Mouse (Mus musculus) adrenal gland, adult 2 months (tissue): Measurements from ENCODE around the gene Rhno1. TPM values are rescaled to one million over a fixed set of nuclear protein-coding genes. Genes with fewer than 3 reads are reported as not detected.

Experiments used
- DNase-seq: peaks from one replicate; pipeline ENCODE4 v3.0.0; 2021
- polyA plus RNA-seq: library from polyadenylated mRNA; depleted of rRNA; stranded (reverse); fragments of >200 nt; gene quantifications from 2 replicates; pipeline ENCODE4 v1.2.3, GENCODE M21; 2012; rRNA removed
- total RNA-seq, 2 experiments: library from RNA; stranded (reverse); gene quantifications; 2 replicates each; pipeline ENCODE4 v1.2.3; 2021

Rhno1 gene
- total and polyA plus RNA-seq, 3 experiments: 11.2 to 18.0 (median 15.9) TPM

DNA sequence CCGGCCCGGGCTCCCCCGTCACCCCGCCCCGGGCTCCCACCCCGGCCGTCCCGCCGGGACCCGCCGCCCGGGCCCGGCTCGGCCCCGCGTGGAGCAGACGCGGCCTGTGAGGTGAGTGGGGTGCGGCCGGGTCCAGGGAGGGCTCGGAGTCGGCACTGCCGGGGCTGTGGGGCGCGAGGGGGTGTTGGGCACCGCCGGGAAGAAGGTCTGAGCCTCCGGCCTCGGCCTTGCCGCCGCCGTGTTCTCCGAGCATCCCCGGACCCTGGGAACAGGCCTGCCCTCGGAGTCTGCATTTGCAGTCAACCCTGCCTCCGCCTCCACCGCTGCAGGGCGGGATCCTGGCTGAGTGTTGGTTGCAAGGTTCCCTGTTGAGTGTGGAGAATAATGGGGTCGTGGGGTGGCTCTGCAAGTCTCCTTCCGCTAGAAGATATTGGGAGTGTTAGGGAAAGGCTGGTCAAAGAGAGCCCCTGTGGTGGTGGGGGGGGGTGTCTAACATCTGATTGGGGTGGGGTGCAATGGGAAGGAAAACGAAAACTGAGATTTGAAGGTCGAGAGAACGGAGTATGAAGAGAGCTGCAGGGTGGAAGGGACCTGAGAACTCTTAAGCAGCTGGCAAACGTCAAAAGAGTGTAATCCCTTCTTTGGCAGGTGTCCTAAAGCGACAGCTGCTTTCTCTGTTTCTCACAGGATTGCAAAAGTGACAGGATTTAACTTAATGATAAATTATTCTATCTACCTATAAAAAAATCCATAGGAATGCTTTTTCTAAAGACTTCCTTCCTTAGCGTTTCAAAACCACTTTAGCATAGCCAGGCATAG is 505 bp upstream of the Rhno1 start:
- no peak for DNase-seq

DNA sequence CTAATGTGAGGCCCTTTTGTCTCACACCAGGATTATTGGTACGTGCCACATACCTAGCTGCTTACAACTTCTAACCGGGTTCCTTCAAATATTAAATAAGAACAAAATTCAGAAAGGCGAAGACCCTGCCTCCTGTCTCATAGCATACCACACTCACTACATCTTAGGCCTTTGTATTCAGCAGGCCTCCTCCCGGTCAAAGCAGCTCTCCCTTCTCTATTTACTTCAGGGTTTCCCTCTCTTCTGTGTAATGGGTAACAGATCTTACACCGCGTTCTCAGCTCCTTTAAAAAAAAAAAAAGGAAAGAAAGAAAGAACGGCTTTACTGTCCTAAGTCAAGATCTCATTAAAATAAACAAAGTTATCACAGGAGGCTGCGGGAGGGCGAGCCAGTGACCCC is 810 bp downstream of the Rhno1 start:
- no peak for DNase-seq

DNA sequence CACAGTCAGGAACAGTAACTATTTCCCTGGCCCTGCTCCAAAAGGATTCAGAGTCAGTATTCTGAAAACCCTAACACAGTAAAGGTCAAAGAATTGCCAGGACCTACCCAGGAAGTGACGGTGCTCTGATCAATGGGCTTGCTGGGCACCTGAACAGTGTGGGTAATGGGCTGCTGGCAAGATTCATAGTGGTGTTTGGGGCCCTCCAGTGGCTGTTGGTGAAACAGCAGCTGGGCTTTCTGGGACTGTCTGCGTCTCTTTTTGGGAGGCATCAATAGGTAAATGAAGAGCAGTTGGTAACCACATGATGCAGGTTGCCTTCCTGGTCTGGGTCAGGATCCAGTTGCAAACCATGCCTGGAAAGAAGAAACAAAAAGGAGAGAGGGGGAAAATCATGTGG is 3.7 kb downstream of the Rhno1 start:
- peak; percentile 78 for DNase-seq

DNA sequence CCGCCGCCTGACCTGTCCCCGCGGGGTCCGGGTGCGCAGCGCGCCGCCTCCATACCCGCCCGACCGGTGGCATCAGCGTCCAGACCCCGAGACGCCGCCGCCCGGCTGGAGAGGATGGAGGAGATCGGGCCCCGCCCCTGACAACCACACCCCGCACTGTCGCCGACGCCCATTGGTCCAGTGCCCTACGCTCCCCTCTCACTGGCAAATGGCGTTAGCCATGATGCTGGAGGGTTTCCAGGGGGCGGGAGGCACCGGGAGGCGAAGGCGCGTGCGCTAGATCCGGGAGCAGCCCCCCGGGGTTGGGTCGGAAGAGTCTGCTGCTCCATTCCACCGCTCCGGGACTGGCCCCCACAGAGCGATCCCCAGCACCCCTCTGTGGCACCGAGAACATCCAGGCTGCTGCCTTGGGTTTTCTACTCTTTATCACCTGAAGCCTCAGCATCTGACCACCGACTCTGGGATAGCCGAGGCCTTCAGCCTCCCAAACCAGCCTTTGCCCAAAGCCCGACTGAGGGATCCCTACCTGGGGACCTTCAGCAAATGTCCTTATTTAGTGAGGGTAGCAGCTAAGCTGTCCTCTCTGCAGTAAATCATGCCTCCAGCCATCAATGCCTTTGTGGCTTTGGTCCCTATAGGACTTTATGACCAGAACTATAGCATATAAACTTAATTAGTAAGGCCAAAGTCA is 6.8 kb downstream of the Rhno1 start, which contains the start of gene Tulp3:
Tulp3 (minus strand) TSS at position 126 of the 691 bp plus-strand sequence.
- peak; percentile 98 for DNase-seq

DNA sequence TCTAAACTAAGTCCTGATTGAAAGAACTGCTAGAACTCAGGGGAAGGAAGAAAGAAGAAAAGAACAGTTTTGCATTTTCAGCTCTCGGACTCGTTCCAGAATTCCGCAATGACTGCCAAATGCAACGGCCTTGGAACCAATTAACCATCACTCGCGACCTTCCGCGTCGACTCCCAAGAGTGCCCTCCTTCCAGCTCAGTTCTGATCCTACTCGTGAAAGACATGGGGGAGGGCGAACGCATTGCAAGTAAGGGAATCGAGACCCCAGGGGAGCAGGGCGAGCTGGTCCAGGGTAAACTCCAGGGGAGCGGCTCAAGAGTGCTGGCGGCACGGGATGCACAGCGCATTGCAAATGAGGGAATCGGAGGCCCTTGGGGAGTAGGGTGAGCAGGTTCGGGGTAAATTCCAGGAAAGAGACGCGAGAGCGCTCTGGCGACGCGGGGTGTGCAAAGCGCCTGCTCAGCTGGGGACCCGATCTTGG is 7.5 kb downstream of the Rhno1 start:
- DNase-seq: peak; percentile 85

DNA sequence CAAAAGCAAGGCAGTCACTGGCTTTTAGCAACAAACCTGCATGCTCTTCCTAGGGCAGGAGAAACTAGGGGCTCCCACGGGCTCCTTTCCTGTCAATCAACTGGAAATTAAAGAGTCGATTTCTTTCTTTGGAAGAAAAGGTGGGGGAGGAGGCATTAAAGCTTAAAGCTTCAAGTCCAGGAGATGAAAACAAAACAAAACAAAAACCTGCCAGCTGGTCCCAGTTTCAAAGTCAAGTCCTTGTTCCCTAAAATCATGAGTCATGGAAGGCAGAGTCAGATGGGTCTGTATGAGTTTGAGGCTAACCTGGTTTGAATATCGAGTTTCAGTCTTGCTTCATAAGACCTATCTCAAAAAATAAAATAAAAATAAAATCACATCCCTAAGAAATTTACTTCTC is 8.6 kb downstream of the Rhno1 start:
- no peak for DNase-seq

DNA sequence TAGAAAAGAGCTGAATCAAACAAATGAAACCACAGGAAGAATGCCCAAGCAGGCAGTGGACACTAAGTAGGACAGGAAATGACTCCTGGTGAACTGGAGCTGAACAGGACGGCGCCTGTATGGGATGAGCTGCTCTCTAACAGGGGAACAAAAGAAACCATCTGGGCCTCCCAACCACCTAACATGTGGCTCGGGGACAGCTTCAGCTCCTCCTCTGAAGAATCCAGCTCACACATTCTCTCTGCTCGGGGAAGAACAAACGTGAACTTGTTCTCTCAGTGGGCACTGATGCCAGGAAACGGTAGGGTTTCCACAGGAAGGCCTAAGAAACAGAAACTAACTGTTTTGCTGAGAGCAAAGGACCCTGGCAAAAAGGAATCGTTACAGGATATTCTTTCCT is 13.0 kb downstream of the Rhno1 start:
- DNase-seq: no peak

DNA sequence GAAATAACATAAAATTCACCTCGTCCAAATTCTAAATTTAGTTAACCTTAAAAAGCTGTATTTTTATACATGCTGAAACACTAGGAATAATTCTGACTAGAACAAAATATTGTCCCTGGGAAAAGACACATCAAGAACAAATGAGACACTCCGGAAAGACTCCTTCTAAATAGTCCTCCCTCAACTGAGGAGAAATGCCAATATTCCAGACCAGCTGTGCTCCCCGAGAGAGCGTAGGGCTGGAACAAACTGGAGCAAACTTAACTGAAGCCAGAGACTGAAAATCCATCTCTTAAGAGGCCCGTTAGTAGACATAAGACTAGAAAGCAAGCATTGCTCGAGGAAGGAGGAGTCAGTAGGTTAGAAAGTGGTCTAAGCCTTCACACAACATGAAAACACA is 15.9 kb downstream of the Rhno1 start:
- no peak for DNase-seq

DNA sequence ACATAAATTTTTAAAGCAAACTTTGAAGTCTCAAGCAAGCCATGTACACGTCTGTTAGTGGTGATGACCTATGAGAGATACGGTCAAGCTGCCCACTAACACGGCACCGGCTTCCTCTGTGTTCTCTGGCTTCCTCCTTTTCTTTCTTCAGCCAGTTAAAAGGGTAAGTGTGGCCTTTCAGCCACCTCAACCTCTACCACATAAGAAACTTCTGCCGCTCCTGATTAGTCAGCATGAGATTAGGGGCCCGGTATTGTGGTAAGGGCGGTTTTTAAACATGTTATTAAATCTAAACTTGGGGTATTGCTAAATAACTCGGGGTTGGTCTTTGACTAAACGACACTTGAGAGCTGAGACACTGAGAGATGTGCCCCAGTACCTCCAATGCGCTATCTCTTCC is 17.1 kb downstream of the Rhno1 start:
- peak; percentile 34 for DNase-seq

DNA sequence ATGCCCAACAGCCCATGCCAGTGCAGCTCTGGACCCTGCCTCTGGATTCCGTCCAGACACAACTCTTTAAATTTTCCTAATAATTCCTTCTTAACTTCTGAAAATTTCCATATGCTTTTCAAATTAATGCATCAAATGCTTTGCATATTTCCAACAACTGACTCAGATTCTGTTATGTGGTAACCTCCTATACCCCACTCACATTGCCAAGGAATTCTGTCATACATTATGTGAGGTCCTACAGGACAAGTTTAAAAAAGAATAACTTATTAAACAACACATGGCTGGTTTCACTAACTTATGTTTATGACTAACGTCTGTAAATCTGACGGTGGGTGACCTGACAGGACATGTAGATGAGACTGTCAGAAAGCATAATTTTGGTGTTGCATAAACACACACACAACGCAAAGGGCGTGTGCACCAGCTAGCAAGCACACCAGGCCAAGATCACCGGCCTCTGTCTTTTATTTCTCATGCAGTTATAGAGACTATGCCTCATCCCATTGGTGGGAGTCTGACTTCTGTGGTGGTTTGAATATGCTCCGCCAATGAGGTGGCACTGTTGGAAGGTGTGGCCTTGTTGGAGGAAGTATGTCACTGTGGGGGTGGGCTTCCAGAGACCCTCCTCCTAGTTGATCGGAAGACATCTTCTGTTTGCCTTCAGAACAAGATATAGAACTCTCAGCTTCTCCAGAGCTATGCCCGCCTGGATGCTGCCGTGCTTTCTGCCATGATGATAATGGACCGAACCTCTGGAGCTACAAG is 20.6 kb downstream of the Rhno1 start:
- no peak for DNase-seq

DNA sequence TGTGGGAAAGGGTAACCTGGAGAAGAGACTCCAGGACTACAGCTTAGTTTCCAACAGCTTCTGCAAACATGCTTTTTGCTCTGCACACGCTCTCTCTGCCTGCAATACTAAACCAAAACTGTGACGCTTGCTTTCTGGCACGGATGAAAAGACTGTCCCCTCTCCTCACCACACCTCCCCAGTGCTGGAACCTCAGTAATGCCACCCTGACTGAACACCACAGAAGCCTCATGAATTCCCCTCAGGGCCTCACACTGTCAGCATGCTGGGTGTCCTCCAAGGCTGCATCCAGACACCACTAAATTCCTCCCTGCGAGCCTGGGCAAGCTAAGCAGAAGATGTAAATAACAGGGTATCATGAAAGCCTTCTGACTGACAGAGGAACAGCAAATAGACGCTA is 23.8 kb downstream of the Rhno1 start:
- no peak for DNase-seq

DNA sequence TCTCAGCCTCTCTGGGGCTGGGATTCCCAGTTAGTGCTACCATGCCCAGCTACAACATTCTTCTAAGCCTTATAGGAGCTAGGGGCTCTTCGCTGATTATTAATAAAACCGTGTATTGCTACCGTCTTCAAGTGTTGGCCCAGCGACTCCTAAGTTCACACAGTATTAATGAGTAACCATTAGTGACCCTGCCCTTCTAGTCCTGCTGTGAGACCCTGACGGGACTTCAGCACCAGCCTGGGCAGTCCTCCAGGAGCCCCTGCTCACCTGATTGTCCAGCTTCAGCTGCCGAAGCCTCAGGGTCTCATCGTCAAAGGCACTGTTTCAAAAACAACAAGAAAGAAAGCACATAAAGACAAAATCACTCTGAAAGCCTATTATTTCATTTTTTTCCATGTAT is 25.2 kb downstream of the Rhno1 start:
- DNase-seq: no peak

DNA sequence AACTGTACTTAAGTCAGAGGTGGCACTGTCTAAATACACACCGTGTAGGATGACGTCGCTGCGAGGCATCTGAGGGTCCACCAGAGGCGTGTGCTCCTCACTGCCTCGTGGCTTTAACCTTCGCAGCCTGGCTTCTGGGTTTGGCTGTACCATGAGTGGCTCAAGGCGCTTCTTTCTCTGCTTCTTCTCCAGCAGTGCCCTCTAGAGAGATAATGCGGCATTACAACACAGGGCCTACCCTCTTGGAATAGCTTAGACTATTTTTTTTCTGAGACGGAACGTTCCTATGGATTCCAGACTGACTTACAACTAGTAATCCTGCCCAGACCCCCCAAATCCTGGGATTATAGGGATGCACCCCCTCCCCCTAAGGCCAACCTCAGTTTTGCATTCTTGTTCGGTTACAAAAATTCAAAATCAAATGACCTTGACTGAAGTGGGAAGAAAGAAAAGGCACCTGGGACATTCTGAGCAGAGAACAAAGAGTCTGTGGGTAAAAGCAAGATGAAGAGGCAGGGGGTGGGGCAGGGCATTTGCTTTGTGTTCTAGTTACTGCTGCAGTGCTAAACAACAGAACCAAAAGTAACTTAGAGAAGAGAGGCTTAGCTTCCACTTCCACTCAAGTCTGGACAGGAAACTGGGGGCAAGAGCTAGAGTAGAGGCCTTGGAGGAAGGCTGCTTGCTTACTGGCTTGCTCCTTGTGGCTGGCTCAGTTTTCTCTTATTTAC is 28.1 kb downstream of the Rhno1 start:
- peak; percentile 60 for DNase-seq

DNA sequence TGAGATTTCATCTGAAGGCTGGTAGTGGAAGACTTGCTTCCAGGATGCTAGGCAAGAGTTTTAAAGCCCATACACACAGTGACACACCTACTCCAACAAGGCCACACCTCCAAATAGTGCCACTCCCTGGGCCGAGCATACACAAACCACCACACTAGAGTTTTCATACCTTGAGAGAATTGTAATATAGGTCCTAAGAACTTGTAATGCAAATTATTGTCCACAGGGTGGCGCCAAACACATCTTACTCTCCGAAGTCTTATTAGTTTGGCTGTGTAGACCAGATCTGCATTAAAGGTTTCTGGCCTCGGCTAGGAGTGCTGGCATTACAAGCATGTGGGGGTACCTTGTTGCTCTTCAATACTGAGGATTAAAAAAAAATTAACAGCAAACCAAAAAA is 44.4 kb downstream of the Rhno1 start:
- DNase-seq: peak; percentile 37

DNA sequence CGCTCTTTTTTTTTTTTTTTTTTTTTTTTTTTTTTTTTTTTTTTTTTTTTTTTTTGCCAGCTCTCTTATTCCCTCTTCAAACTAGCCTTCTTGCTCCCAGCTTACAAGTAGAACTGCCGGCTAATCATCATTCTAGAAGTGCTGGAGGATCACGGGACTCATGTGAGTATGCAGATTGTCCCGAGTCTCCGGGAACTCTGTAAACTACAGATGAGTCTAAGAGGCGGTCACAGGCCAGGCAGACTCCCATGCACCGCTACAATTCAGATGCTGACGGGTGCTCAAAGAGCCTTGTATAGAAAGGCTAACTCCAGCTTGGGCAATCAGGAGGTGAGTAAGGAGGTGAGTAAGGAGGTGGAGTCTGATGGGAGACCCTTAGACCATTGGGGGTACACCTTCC is 47.1 kb downstream of the Rhno1 start:
- DNase-seq: no peak

DNA sequence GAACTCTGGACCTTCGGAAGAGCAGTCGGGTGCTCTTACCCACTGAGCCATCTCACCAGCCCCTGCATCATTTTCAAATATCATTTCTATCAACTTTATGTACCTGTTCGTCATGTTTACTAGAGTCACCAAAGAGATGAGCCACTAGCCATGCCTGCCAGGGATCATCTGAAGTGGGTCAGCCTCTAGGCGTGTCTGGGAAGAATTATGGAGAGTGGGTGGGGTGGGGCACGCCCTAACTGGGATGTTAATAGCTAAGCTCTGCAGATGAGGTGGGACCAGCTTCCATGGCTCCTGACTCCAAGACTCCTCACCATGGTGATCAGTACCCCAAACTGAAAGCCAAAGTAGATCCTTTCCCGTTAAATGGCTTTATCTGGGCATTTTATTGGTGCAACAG is 47.9 kb downstream of the Rhno1 start:
- DNase-seq: no peak

DNA sequence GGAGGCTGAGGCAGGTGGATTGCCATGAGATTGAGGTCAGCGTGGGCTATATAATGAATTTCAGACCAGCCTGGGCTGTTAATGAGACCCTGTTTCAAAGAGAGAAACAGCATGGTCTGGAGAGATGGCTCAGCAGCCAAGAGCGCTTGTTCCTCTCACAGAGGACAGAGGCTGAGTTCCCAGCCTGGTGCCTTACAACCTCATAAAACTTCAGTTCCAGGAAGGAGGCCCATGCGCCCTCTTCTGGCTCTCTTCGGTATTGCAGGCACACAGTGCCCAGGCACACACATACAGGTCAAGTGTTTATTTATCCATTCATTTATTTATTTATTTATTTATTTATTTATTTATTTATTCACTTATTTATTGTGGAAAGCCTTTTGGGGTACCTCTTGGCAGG is 54.4 kb downstream of the Rhno1 start:
- DNase-seq: peak; percentile 42

Other genes starting within 250 kb of the Rhno1 start
- 10 to 100 TPM; 47.8 to 66.5 TPM for gene Tspan9, start 219.3 kb downstream of the Rhno1 start, total RNA-seq
- 38.7 and 44.7 TPM in 2 replicates for gene Tspan9, start 219.3 kb downstream of the Rhno1 start, polyA plus RNA-seq
- gene Tead4, start 62.1 kb downstream of the Rhno1 start, total RNA-seq: 1 to 10 TPM; 2.7 to 2.9 TPM
- 2.9 and 3.6 TPM in 2 replicates for gene Tead4, start 62.1 kb downstream of the Rhno1 start, polyA plus RNA-seq
- gene Tulp3, start 7.1 kb downstream of the Rhno1 start, total RNA-seq: 10 to 100 TPM; 34.9 to 42.6 TPM
- 20.2 and 25.7 TPM in 2 replicates for gene Tulp3, start 7.1 kb downstream of the Rhno1 start, polyA plus RNA-seq
- gene Foxm1, start 56 bp upstream of the Rhno1 start, total RNA-seq: 1 to 10 TPM; 1.9 to 3.0 TPM
- gene Foxm1, start 56 bp upstream of the Rhno1 start, polyA plus RNA-seq: 4.5 and 4.7 TPM in 2 replicates
- gene Tex52, start 12.5 kb upstream of the Rhno1 start, total RNA-seq: not detected
- not detected in 2 replicates for gene Tex52, start 12.5 kb upstream of the Rhno1 start, polyA plus RNA-seq
- not detected for gene Gm44596, start 12.6 kb upstream of the Rhno1 start, total RNA-seq
- gene Gm44596, start 12.6 kb upstream of the Rhno1 start, polyA plus RNA-seq: 0.30 TPM in 1 of 2 replicates, not detected in the other
- 1 to 10 TPM; 2.1 to 2.5 TPM for gene Nrip2, start 36.4 kb upstream of the Rhno1 start, total RNA-seq
- 2.6 and 3.9 TPM in 2 replicates for gene Nrip2, start 36.4 kb upstream of the Rhno1 start, polyA plus RNA-seq
- 10 to 100 TPM; 28.6 to 32.8 TPM for gene Itfg2, start 62.0 kb upstream of the Rhno1 start, total RNA-seq
- 31.7 and 40.3 TPM in 2 replicates for gene Itfg2, start 62.0 kb upstream of the Rhno1 start, polyA plus RNA-seq
- gene Fkbp4, start 75.8 kb upstream of the Rhno1 start, total RNA-seq: 100 to 1,000 TPM; 229 to 272 TPM
- gene Fkbp4, start 75.8 kb upstream of the Rhno1 start, polyA plus RNA-seq: 187 and 202 TPM in 2 replicates
- 10 to 100 TPM in 1 of 2 experiments, under 1 TPM in 1; 0.83 to 11.8 TPM for gene Pzp, start 163.8 kb upstream of the Rhno1 start, total RNA-seq
- 0.31 TPM in 1 of 2 replicates, not detected in the other for gene Pzp, start 163.8 kb upstream of the Rhno1 start, polyA plus RNA-seq
- gene A2ml1, start 218.7 kb upstream of the Rhno1 start, total RNA-seq: not detected
- gene A2ml1, start 218.7 kb upstream of the Rhno1 start, polyA plus RNA-seq: not detected in 2 replicates